In the genomic region with DNA sequence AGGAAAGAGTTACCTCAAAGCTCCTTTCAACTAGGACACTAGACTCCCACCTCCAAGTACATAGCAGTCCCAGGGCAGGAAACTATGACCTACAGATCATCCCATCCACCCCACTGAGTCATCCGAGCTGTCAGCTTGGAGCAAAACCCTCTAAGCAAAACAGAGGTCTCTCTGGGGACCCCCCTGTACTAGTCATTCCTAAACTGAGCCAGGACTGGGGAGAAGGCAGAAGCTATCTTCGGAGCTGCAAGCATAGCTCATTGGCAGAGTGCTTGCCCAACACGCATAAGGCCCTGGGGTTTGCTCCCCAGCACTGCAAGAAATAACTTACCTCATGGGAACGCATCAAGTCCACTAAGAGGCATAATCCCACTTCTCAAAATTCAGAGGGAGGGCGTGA, we compare ENCODE assay signal across 9 mouse cellular contexts. TPM values are rescaled to one million over a fixed set of nuclear protein-coding genes. Genes with fewer than 3 reads are reported as not detected.
DNase-seq lines count a peak whose midpoint lies in the region; ATAC-seq and TF ChIP-seq lines count a peak whose summit lies in the region.
"Had no signal": no experiment of that assay in that cellular context is flagged by ENCODE, and none has a peak within 500 bp of the region (broad histone marks: within the 10 kb centered on the region; RNA-seq: fewer than 3 reads in every experiment).

No protein-coding gene starts in this region.

- H3K4me2 ChIP-seq in intestine, embryonic 15.5 days (replicated peaks) = 0 out of 2 replicates have a peak overlapping the region, but pooled peaks have one; percentile 91
- H3K4me2 ChIP-seq in intestine, postnatal 0 days (replicated peaks; ENCODE audit: low read depth) = no peak overlapping the region
- peak overlapping the region; percentile 71 for H3K4me2 ChIP-seq in hindbrain, embryonic 15.5 days

- peaks cover 34% of the 10 kb centered on the region for H3K36me3 ChIP-seq in intestine, embryonic 15.5 days
- peaks cover 40% of the 10 kb centered on the region for H3K36me3 ChIP-seq in intestine, postnatal 0 days (ENCODE audit: control insufficient read depth, insufficient read depth)
- H3K36me3 ChIP-seq in E14TG2a.4 (ENCODE audit: insufficient read depth, low read length) = peaks cover 71% of the 10 kb centered on the region
- peaks cover 62% of the 10 kb centered on the region for H3K36me3 ChIP-seq in embryonic facial prominence, embryonic 10.5 days (replicated peaks)
- peaks cover 33% of the 10 kb centered on the region for H3K36me3 ChIP-seq in hindbrain, embryonic 15.5 days

- H3K9ac ChIP-seq in intestine, embryonic 15.5 days = no peak overlapping the region
- no peak overlapping the region for H3K9ac ChIP-seq in intestine, postnatal 0 days (ENCODE audit: low read depth, low read length)
- H3K9ac ChIP-seq in hindbrain, embryonic 15.5 days = no peak overlapping the region

- H3K4me1 ChIP-seq in intestine, embryonic 15.5 days (replicated peaks) = peaks cover 41% of the 10 kb centered on the region
- peaks cover 13% of the 10 kb centered on the region for H3K4me1 ChIP-seq in intestine, postnatal 0 days (replicated peaks; ENCODE audit: control insufficient read depth, insufficient read depth, low read length)
- peaks cover 86% of the 10 kb centered on the region for H3K4me1 ChIP-seq in E14TG2a.4 (replicated peaks; ENCODE audit: low read depth, low read length)
- peaks cover 45% of the 10 kb centered on the region for H3K4me1 ChIP-seq in embryonic facial prominence, embryonic 10.5 days
- H3K4me1 ChIP-seq in hindbrain, embryonic 15.5 days (replicated peaks) = peaks cover 46% of the 10 kb centered on the region

- DNase-seq in embryonic facial prominence, embryonic 10.5 days (ENCODE audit: low spot score) = no peak
- DNase-seq in layer of hippocampus, postnatal 36 days = no peak
- DNase-seq: kidney, postnatal 36 days; spleen, adult 18-20 months had no signal

- no peak for ATAC-seq in intestine, embryonic 15.5 days
- no peak for ATAC-seq in intestine, postnatal 0 days
- ATAC-seq in hindbrain, embryonic 15.5 days (ENCODE audit: low FRiP score, low read depth) = no peak
- ATAC-seq in megakaryocyte progenitor cell, adult 5-6 weeks (replicated peaks; ENCODE audit: poor library complexity) = no peak

- 81% methylated on average over 5 of the region's 5 CpGs for WGBS in intestine, embryonic 15.5 days
- 82% methylated on average over 5 of the region's 5 CpGs for WGBS in intestine, postnatal 0 days
- 83% methylated on average over 5 of the region's 5 CpGs for WGBS in embryonic facial prominence, embryonic 10.5 days
- WGBS in hindbrain, embryonic 15.5 days = 81% methylated on average over 5 of the region's 5 CpGs

- H3K27me3 ChIP-seq in intestine, embryonic 15.5 days (replicated peaks) = no peaks in the 10 kb centered on the region
- no peaks in the 10 kb centered on the region for H3K27me3 ChIP-seq in intestine, postnatal 0 days (replicated peaks; ENCODE audit: control insufficient read depth, insufficient read depth, low read length)
- no peaks in the 10 kb centered on the region for H3K27me3 ChIP-seq in E14TG2a.4 (ENCODE audit: insufficient read depth, low read length)
- H3K27me3 ChIP-seq in embryonic facial prominence, embryonic 10.5 days (replicated peaks; ENCODE audit: low read depth, poor library complexity, severe bottlenecking) = no peaks in the 10 kb centered on the region
- H3K27me3 ChIP-seq in hindbrain, embryonic 15.5 days = no peaks in the 10 kb centered on the region

- H3K9me3 ChIP-seq in intestine, embryonic 15.5 days = no peaks in the 10 kb centered on the region
- H3K9me3 ChIP-seq in intestine, postnatal 0 days (ENCODE audit: control insufficient read depth) = no peaks in the 10 kb centered on the region
- H3K9me3 ChIP-seq in E14TG2a.4 (ENCODE audit: low read length) = no peaks in the 10 kb centered on the region
- H3K9me3 ChIP-seq in embryonic facial prominence, embryonic 10.5 days = no peaks in the 10 kb centered on the region
- H3K9me3 ChIP-seq in hindbrain, embryonic 15.5 days = no peaks in the 10 kb centered on the region

- no peak overlapping the region for H3K27ac ChIP-seq in intestine, embryonic 15.5 days
- no peak overlapping the region for H3K27ac ChIP-seq in intestine, postnatal 0 days (ENCODE audit: low read depth, low read length)
- H3K27ac ChIP-seq in embryonic facial prominence, embryonic 10.5 days (replicated peaks) = 0 out of 2 replicates have a peak overlapping the region, but pooled peaks have one; percentile 95
- no peak overlapping the region for H3K27ac ChIP-seq in hindbrain, embryonic 15.5 days (replicated peaks)

- TF ChIP-seq CTCF in intestine, postnatal 0 days (IDR thresholded peaks at IDR 0.05; ENCODE audit: low read depth) = no peak
- no peak for TF ChIP-seq CTCF in E14TG2a.4 (conservative IDR thresholded peaks at IDR 0.05; ENCODE audit: low read length)

- H3K4me3 ChIP-seq in intestine, embryonic 15.5 days (replicated peaks) = no peak overlapping the region
- no peak overlapping the region for H3K4me3 ChIP-seq in intestine, postnatal 0 days (ENCODE audit: low read depth, low read length)
- H3K4me3 ChIP-seq in E14TG2a.4 (replicated peaks; ENCODE audit: low read length) = peak overlapping the region; percentile 96
- peak overlapping the region; percentile 72; the same call in 1 of the 2 replicates for H3K4me3 ChIP-seq in embryonic facial prominence, embryonic 10.5 days
- H3K4me3 ChIP-seq in hindbrain, embryonic 15.5 days = no peak overlapping the region

RNA-seq across cellular contexts. Expression of a gene that starts 3.4 kb away (rescaled TPM):
- 146 and 153 TPM in 2 replicates for polyA plus RNA-seq in intestine, embryonic 15.5 days (2015; fragmentation: Nextera tagmentation; extraction: Ambion mirVana)
- 29.3 and 29.5 TPM in 2 replicates for polyA plus RNA-seq in intestine, postnatal 0 days (2015; fragmentation: Nextera tagmentation; extraction: Ambion mirVana)
- polyA plus RNA-seq in embryonic facial prominence, embryonic 10.5 days (2016; fragmentation: Nextera tagmentation; extraction: Ambion mirVana) = 291 and 321 TPM in 2 replicates
- 228 and 230 TPM in 2 replicates for polyA plus RNA-seq in hindbrain, embryonic 15.5 days (2015; fragmentation: Nextera tagmentation; extraction: Ambion mirVana)
- 80.4 and 81.7 TPM in 2 replicates for total RNA-seq in megakaryocyte progenitor cell, adult 5-6 weeks (2015)
- 89.1 and 101 TPM in 2 replicates for total RNA-seq in megakaryocyte progenitor cell, adult 5-6 weeks (2017)
- total RNA-seq in layer of hippocampus, postnatal 36 days (2021) = 100 to 1,000 TPM; 103 to 109 TPM

RNA-seq across cellular contexts. Expression of a gene that starts 21.0 kb away (rescaled TPM):
- polyA plus RNA-seq in intestine, embryonic 15.5 days (2015; fragmentation: Nextera tagmentation; extraction: Ambion mirVana) = 0.19 and 0.20 TPM in 2 replicates
- polyA plus RNA-seq in intestine, postnatal 0 days (2015; fragmentation: Nextera tagmentation; extraction: Ambion mirVana) = 0.18 and 0.22 TPM in 2 replicates
- polyA plus RNA-seq in embryonic facial prominence, embryonic 10.5 days (2016; fragmentation: Nextera tagmentation; extraction: Ambion mirVana) = 1.4 and 1.7 TPM in 2 replicates
- polyA plus RNA-seq in hindbrain, embryonic 15.5 days (2015; fragmentation: Nextera tagmentation; extraction: Ambion mirVana) = 2.6 and 2.7 TPM in 2 replicates
- 0.05 TPM in 1 of 2 replicates, not detected in the other for total RNA-seq in megakaryocyte progenitor cell, adult 5-6 weeks (2015)
- total RNA-seq in megakaryocyte progenitor cell, adult 5-6 weeks (2017) = 0.04 and 0.30 TPM in 2 replicates
- total RNA-seq in layer of hippocampus, postnatal 36 days (2021) = 1 to 10 TPM in 1 of 2 experiments, under 1 TPM in 1; 0.82 to 1.3 TPM

RNA-seq across cellular contexts. Expression of a gene that starts 50.3 kb away (rescaled TPM):
- polyA plus RNA-seq in intestine, embryonic 15.5 days (2015; fragmentation: Nextera tagmentation; extraction: Ambion mirVana) = 32.1 and 34.4 TPM in 2 replicates
- 15.6 and 16.3 TPM in 2 replicates for polyA plus RNA-seq in intestine, postnatal 0 days (2015; fragmentation: Nextera tagmentation; extraction: Ambion mirVana)
- polyA plus RNA-seq in embryonic facial prominence, embryonic 10.5 days (2016; fragmentation: Nextera tagmentation; extraction: Ambion mirVana) = 21.3 and 25.1 TPM in 2 replicates
- 60.1 and 61.3 TPM in 2 replicates for polyA plus RNA-seq in hindbrain, embryonic 15.5 days (2015; fragmentation: Nextera tagmentation; extraction: Ambion mirVana)
- total RNA-seq in megakaryocyte progenitor cell, adult 5-6 weeks (2015) = 6.9 and 8.2 TPM in 2 replicates
- 16.2 and 21.7 TPM in 2 replicates for total RNA-seq in megakaryocyte progenitor cell, adult 5-6 weeks (2017)
- total RNA-seq in layer of hippocampus, postnatal 36 days (2021) = 100 to 1,000 TPM; 246 to 256 TPM

RNA-seq across cellular contexts. Expression of a gene that starts 51.8 kb away (rescaled TPM):
- polyA plus RNA-seq in intestine, embryonic 15.5 days (2015; fragmentation: Nextera tagmentation; extraction: Ambion mirVana) = 5.7 and 5.9 TPM in 2 replicates
- 1.8 and 1.9 TPM in 2 replicates for polyA plus RNA-seq in intestine, postnatal 0 days (2015; fragmentation: Nextera tagmentation; extraction: Ambion mirVana)
- polyA plus RNA-seq in embryonic facial prominence, embryonic 10.5 days (2016; fragmentation: Nextera tagmentation; extraction: Ambion mirVana) = 7.4 and 8.5 TPM in 2 replicates
- 9.8 and 11.1 TPM in 2 replicates for polyA plus RNA-seq in hindbrain, embryonic 15.5 days (2015; fragmentation: Nextera tagmentation; extraction: Ambion mirVana)
- 9.8 and 14.0 TPM in 2 replicates for total RNA-seq in megakaryocyte progenitor cell, adult 5-6 weeks (2015)
- total RNA-seq in megakaryocyte progenitor cell, adult 5-6 weeks (2017) = 17.2 and 24.1 TPM in 2 replicates
- total RNA-seq in layer of hippocampus, postnatal 36 days (2021) = 100 to 1,000 TPM; 126 to 127 TPM

Comparison
In these comparisons a context has a peak if more than half of its experiments do, and no peak if none do; other contexts are left out.
1. H3K4me3 ChIP-seq: peak in E14TG2a.4 (single experiment) and embryonic facial prominence, embryonic 10.5 days (single experiment); none in intestine, embryonic 15.5 days (single experiment), intestine, postnatal 0 days (single experiment) and hindbrain, embryonic 15.5 days (single experiment).